Mouse (Mus musculus) spleen, adult 12 weeks (tissue): ENCODE results near the gene Snx3.
A peak's percentile ranks its signal among the peaks of the same experiment; 100 is the strongest.

Experiments
- DNase-seq: peaks from one replicate; pipeline ENCODE4 v3.0.0; 2022; ENCODE audit warnings: low spot score

Gene Snx3

DNA sequence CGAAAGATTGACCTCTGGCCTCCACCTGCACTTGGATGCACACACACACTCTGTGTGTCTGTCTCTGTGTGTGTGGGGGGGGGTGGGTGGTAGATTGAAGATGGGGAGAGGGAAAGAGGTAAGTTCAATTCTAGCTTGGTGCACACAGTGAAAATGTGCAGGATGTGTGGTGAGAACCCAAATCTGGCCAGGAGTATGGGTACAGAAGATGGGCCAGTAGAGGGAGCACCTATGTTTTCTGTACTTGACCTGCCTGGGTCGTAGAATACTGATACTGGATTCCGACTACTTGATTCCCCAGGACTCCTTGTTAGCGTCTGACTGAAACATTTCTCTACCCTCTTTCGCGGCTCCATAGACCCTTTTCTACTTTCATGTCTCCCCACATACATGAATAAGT is 8.3 kb downstream of the Snx3 start:
- DNase-seq, result no peak

DNA sequence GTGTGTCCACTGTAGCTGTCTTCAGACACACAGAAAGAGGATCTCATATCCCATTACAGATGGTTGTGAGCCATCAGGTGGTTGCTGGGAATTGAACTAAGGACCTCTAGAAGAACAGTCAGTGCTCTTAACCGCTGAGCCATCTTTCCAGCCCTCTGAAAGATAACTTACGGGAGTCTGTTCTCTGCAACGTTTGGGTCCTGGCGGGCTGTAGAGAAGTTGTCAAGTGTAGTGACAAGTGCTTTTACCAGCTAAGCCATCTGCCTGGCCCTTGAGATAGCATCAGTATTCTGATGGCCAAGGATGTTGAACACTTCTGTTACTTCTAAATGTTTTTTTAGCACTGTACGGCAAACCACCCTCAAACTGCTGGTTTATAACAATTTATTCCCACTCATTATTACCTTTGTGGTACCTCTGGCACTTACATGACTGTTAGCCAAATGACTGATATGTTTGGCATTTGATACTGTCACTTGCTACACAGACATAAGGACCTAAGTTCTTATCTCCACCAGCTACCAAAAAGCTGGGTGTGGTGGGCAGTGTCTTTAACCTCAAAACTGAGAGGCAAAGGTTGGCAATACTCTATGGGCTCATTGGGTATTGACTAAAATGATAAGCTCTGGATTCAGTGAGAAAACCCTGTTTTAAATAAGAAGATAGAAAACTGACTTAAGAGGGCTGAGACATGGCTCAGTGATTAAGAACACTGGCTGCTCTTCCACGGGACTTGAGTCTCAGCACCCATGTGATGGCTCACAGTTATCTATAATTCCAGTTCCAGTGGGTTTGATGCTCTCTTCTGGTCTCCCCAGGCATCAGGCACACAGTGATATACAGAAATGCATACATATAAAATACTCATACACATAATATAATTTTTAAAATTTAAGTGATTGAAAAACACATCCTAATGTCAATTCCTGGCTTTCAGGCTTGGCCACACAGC is 9.6 kb downstream of the Snx3 start:
- no peak for DNase-seq

DNA sequence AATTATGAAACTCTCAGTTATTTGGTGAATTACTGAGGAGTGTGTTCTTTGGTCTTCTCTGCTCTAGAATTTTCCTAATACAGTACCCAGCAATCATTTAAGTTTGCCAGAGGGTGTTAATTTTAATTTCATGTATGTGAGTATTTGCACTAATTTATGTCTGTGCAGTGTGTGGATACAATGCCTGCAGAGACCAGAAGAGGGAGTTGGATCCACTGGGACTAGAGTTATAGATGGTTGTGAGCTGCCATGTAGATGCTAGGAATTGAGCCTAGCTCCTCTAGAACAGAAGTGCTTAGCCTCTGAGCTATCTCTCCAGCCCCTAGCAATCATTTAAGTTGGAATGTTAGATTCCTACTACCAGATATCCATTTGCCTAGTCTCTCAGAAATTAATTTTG is 12.3 kb downstream of the Snx3 start:
- DNase-seq, result no peak

DNA sequence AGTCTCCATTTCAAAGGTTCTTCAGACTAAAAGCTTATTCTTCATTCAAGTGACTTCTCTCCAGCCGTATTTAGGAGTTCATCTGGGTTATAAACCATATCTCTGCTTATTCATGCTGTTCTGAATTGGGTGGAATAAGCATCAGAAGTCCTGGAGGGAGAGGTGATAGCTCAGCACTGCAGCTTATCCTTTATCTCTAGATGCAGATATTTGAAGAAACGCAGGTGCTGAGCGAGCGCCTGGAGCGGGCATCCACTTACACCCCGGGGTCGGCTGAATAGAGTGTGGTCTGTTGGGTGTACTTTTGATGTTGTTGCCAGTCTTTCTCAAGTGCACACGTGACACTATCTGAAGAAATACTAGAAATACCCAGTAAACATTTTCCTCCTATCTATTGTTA is 16.5 kb downstream of the Snx3 start:
- DNase-seq, result no peak

DNA sequence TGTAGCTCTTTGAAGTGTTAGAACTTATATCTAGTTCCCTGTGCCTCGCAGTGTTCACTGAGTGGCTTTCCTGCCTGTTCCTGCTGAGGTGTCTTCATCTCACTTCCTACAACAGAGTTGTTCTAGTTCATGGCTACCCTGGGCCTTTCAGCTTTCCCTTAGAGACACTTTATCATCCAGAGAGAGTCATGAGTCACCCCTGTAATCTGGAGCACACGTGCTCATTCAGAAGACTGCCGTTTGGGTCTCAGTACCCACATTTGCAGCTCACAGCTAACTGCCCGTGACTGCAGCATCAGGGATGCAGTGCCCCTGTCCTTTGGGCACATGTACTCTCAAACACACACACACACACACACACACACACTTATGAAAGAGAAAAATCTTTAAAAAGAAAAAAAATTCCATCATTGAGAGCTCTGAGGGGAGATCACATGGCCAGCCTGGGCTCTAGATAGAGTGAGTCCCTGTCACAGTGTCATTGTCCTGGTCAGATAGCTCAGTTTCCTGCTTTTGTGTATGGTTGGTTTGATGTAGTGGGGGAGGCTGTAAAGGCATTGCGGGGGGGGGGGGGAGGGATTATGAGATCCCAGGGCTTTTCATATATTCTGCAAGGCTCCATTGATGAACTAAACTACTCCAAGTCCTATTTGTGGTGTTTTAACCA is 19.6 kb downstream of the Snx3 start:
- DNase-seq, result no peak

DNA sequence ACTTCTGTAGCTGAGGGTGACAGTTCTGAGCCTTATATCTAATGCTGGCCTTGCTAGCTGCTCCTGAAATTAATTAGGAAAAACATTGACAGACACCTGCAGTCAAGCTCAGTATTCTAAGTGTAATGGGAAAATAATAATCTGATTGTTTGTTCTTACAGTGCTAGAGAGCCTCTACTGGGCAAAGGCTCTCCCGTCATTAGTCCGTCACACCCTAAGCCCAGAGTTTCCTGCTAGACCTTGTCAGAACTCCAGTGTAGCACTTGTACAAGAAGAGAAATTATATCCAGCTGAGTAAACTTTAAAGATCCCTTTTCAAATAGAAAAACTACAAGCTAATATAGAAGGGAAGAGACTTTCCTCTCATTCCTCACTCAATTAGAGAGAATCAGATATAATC is 21.1 kb downstream of the Snx3 start:
- DNase-seq, result no peak

DNA sequence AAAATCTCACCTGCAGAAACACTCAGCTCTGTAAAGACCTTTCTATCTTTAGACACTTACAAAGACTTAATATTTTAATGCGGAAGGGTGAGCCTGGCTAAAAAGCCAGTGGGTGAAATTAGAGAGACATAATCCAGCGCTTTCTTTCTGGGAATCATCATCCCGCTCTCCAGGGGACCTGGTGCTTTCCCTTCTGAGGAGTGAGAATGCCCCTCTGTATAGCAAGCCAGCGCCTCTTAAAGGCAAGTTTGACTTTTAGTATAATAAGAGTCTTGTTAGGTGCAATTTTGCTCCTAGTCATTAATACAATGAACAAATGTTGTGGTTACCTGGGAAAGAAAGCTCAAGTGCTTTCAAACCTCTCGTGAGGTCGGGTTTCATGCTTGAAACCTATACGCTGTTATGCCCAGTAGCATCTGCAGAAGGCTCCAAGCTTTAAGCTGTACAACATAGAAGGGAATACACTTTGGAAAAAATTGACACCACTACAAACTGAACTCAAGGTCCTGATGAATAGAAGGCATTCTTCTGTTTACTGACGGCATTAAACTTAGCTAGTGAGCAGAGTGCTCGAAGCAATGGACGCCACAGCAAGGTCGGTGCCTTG is 21.8 kb downstream of the Snx3 start:
- no peak for DNase-seq

DNA sequence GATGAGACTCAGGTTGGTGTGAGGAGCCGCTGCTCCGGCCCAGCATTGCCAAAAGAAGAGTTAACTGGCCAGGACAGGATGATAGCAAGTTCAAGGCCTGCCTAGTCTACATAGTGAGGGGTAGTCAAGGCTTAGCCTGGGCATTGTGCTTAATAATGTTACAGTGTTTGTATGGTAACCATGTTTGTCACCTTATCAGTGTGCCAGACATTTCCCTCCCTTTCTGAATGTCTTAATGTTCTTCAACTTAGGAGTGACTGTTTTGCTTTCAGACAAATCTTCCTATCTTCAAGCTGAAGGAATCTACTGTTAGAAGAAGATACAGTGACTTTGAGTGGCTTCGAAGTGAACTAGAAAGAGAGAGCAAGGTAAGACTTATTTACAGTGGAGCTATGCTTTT is 23.9 kb downstream of the Snx3 start:
- DNase-seq, result no peak

DNA sequence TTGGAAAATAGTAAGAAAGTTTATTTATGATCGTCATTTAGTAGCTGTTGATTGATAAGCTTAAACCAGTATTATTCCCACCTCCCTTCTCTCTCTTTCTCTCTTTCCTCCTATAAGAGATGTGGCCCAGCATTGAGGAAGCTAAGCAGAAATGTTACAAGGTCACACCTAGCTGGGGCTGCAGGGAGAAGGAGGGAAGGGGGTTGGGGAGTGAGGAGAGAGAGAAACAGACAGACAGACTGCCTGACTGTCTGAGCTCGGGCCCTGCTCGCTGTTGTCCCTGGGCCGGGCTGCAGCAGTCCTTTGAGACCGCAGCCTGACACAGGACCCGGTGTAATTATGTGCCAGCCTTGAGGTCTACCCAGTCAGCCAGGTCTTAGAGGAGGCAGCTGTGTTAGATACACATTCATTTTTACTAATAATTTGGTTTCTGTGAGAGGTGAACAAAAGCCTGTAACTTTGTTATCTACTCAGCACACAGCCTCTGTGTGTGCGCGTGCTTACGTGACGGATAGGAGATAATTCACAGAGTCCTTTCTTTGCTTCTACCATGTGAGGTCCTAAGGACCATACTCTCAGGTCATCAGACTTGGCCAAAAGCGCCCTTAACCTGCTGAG is 32.1 kb downstream of the Snx3 start:
- DNase-seq, result no peak

DNA sequence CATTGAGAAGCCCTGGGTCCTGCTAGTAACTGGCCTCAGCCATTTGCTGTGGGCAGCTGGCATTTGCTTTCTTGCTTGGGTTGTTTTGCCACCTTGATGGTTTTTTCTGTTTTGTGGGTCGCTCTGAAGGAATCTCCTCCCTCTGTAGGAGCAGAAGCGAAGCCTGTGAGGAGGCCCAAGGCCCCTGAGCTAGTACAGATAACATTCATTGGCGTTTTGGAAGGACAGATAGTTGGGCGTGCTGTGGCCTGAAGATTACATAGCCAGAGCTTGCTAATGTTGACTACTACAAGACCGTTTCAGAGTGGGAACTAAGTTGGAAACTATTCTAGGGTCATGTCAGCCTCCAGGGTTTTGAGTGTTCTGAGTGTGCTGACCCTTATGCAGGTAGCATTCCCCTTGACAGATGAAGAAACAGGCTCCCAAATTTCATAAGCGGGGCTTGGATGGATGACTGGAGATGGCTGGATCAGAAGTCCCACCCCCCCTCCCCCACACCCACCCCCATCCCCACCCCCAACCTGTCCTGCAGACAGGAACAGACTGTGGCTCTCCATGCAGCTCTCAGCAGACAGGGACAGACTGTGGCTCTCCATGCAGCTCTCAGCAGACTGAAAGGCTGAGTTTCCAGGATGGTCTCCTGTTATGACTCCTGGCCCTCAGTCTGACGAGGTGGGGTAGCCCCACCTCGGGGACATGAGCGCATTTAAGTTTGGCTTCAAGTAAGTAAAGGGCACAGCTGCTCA is 35.9 kb downstream of the Snx3 start:
- peak; percentile 22 for DNase-seq

DNA sequence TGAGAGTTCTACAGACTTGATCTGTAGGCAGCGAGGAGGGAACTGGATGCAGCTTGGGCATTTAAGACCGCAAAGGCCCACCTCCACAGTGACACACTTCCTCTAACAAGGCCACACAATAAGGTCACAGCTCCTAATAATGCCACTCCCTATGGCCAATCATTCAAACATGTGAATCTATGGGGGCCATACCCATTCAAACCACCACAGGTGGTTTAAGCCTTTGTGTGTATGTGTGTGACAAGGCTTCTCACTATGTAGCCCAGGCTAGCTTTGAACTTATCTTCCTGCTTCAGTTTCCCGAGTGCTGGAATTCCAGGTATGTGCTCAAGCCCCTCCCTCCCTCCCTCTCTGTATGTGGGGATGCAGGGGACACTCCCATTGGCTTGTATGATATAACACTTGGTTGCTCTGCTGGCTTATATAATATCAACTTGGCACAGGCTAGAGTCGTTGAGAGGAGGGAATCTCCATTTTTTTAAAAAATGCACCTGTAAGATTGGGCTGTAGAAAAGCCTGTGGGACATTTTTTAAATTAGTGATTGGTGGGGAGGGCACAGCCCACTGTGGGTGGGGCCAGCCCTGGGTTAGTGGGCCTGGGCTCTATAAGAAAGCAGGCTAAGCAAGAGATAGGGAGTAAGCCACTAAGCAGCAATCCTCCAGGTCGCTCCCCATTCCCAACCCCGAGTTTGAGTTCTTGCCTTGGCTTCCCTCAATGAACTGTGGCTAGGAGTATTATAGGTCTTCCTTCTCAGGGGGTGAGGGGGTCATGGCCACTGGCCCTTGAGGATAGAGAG is 44.1 kb downstream of the Snx3 start:
- DNase-seq, result no peak

DNA sequence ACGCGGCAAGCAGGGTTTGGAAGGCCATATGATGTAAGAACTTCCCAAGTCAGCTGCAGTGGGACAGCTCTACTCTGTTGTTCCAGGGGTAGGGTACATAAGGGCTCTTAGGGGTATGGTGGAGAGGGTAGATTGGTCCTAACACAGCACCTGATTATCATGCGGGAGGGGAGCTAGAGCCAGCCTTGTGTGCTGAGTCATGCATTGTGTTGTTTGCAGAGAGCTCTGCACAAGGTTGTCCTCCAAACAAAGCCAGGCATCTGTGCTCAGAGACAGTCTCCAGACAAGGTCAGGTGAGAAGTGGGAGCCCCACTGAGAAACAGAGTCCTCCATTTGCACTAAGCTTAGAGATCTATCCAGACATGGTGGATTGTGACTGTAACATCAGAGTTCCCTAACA is 44.7 kb downstream of the Snx3 start:
- no peak for DNase-seq

DNA sequence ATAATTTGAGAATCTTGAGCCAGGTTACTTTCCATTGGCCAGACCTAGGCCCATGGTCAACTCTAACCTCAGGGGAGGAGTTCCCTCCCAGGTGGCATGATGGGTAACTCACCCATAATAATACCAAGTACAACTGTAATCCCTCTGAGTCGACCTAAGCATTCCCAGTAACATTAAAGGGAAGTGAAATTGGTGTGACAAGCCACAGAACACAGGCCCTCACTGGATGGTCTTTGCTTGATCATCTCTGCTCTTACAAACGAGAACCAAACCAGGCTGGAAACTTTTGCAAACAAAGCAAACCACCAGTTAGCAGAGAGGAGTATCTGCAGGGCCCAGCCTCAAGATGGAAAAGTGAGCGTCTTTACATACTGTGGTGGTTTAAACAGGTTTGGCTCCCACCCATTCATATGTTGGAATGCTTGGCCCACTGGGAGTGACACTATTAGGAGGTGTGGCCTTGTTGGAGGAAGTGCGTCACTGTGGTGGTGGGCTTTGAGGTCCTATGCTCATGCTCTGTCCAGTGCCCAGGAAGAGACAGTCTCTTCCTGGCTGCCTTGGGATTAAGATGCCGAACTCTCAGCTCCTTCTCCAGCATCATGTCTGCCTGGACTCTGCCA is 57.9 kb downstream of the Snx3 start:
- no peak for DNase-seq

DNA sequence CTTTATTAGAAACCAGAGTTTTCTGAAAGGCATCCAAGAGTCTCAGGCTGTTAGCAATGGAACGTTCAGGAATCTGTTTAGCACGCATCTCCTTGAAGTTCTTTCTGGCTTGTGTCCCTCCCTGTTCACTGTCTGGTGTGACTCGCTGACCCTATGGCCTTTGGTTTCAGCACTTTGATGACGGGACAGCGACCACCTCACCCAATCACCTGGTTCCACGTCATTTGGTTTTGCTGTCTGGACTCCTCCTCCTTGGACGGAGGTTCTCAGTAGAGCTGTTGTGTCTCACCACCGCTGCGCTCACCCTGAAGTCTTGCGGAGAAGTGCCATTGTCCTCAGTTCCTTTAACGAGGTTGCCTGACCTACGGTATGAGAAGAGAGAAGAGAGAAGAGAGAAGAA is 60.4 kb downstream of the Snx3 start:
- no peak for DNase-seq

DNA sequence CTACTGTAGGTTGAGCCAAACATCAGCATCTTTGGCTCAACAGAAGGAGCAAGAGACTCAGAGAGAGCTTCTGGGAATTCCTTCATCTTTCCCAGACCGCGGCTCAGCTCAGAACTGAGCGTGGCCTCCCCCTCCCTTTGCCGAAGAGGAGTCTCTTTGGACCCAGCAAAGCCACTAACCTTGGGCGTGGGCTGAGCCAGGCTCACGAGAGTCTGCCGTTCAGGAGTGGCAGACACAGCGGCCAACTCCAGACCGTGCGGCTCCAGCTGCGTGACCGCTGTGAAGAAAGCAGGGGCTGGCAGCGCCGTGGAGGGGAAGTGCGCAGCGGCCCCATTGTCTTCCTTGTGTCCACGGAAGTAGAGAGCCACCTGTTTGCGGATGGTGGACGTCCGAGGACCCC is 70.7 kb downstream of the Snx3 start:
- no peak for DNase-seq

DNA sequence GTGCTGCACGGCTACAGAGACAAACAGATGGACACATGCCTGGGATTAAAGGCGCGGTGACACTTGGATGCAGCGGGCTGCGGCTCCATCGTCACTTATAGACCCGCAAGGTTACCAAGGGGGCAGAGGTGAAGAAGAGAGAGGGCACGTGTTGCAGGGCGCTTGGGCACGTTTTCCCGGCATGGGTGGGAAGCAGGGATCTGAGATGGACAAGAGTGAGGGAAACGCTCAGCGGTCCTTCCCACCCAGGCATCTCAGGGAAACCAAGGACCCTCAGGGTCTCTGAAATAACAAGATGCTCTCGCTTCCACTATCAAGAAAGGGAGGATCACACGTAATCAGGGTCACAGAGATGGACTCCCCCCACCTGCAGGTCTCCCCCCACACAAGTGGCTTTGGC is 71.1 kb downstream of the Snx3 start:
- no peak for DNase-seq

DNA sequence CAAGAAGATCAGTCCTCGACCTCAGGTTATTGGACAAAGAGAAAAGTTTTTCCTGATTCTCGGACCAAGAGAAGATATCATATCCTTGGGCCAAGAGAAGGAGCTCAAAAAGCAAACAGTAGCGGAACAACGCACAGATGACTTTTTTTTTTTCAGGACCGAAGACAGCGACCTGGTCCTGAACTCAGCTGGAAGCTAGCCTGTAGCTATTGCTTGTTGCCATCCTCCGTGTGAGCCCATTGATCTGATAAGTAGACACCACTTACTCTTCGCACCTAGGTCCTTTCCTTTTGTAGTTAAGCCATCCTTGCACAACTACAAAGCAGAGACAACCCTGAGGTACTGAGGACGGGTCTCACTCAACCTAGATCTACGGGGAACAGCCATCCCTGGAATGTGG is 72.8 kb downstream of the Snx3 start:
- no peak for DNase-seq

DNA sequence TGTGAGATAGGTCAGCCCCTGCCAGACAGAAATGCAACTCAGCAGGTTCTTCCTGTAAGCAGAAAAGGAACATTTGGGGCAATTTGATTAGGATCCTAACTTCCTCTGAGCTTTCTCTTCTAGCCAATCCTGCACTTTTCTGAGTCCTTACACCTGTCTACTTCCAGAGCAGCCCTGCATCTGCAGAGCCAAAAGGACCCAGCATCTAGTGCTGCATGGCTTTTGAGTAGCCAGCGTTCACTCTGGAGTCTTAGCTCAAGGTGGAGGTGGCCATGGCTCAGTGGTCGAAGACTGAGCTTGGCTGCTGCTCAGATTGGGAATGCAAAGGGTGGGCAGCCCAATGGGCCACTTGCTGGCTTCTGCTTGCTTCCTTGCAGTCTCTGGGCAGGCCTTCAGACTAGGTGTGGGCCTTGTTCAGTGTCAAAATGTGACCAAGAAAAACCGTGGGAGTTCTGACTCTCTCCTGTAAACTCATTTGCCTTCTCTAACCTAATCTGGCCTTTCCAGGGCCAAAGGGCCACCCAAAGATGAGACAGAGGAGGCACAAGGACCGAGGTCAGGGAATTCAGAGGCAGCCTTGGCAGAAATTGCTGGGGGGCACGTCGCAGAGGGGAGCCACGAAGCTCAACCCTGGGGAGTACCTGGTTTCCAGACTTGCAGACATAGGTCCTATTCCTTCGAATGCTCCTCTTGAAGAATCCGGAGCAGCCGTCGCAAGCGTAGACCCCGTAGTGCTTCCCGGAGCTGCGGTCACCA is 75.9 kb downstream of the Snx3 start:
- no peak for DNase-seq

DNA sequence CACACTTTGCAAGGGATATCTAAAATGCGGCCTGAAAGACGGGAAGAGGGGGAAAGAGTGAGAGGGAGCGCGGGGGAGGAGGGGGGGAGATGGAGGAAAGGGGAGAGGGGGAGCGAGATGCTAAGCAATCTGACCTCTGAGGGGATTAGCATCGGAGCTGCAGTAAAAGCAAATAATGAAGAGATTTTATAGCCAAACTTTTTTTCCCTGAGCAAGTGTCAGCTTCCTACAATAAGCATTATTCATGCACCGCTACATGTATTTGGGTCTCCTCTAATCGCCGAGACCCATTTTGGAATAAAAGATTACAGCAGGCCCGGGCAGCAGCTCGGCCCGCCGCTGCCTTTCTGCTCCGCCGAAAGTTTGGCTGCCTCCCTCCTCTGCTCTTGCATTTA is 76.4 kb downstream of the Snx3 start:
- no peak for DNase-seq
